Mouse (Mus musculus) left cerebral cortex, postnatal 10 days (tissue): ENCODE results near the gene Rnf40. TPM values are rescaled to one million over a fixed set of nuclear protein-coding genes. Genes with fewer than 3 reads are reported as not detected.

Experiments
- DNase-seq, 2 experiments: peaks; one replicate each; pipeline ENCODE4 v3.0.0; 2021 to 2022; ENCODE audit warnings: low spot score in 2 of 2, mixed read lengths in 1 of 2; ENCODE audit errors: extremely low spot score in 1 of 2
- intact Hi-C: fragments of 180-260 bp; cut with DNase I; formaldehyde crosslinking; loops from one replicate; pipeline ENCODE4 v1.15.1; 2025
- total RNA-seq, 2 experiments: library from RNA; stranded (reverse); gene quantifications; 2 replicates each; pipeline ENCODE4 v1.2.3; 2021

Rnf40 gene
- total RNA-seq: 10 to 100 TPM; 63.8 to 64.1 TPM

- DNase-seq: peak; percentile 96
- intact Hi-C loops: no loop called here
Observed at GRCm38 (mm10) chr7:127588011-127588871, at the start of gene Rnf40, which contains the start of gene Ccdc189. TSS of gene Rnf40 (plus strand) at chr7:127588767. TSS of gene Ccdc189 (minus strand) at chr7:127588595.

DNA sequence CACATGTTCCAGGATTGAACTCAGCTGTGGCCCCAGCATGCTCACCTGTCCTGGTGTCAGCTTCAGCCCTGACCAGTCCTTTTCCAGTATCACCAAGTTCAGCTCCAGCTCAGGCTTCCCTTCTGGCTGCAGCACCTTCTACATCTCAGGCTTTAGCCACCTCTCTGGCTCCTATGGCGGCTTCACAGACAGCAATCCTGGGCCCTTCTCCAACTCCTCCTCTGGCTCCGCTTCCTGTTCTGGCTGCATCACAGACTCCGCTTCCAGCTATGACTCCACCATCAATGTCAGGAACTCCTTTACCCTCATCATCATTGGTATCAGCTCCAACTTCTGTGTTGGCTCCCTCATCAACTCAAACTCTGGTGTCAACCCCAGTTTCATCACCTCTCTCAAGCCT is 46.9 kb upstream of the Rnf40 start:
- intact Hi-C loops: no loop called here
- no peak for DNase-seq

GRCm38 (mm10) chr7:127549116-127549835 is 39.3 kb upstream of the Rnf40 start:
- intact Hi-C loops: no loop called here
- DNase-seq: no peak

DNA sequence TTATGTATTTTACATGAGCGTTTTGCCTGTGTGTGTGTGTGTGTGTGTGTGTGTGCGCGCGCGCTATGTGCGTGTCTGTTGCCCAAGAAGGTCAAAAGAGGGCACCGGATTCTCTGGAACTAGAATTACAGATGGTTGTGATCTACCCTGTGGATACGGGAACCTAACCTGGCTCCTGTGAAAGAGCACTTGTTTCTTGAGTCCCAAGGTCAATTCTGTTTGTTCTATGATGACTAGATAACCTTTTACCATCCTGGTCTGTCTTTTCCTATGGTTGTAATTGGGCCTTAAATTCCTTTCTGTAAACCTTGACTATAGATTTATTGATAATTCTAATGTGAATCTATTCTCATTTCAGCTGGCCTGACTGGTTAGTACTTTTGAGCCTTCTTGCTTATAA is 37.0 kb upstream of the Rnf40 start:
- no peak for DNase-seq
- intact Hi-C loops: no loop called here

- intact Hi-C loops: no loop called here
- no peak for DNase-seq
Observed at GRCm38 (mm10) chr7:127560580-127560979, 28.0 kb upstream of the Rnf40 start.

GRCm38 (mm10) chr7:127561340-127561858 is 27.2 kb upstream of the Rnf40 start, which contains the start of gene Tmem265:
TSS of gene Tmem265 (plus strand) at chr7:127561390.
- intact Hi-C loops: no loop called here
- DNase-seq: no peak

- DNase-seq: peak in 1 of 2 experiments; percentile 68
- intact Hi-C loops: no loop called here
Observed at GRCm38 (mm10) chr7:127564381-127565150, 24.0 kb upstream of the Rnf40 start.

DNA sequence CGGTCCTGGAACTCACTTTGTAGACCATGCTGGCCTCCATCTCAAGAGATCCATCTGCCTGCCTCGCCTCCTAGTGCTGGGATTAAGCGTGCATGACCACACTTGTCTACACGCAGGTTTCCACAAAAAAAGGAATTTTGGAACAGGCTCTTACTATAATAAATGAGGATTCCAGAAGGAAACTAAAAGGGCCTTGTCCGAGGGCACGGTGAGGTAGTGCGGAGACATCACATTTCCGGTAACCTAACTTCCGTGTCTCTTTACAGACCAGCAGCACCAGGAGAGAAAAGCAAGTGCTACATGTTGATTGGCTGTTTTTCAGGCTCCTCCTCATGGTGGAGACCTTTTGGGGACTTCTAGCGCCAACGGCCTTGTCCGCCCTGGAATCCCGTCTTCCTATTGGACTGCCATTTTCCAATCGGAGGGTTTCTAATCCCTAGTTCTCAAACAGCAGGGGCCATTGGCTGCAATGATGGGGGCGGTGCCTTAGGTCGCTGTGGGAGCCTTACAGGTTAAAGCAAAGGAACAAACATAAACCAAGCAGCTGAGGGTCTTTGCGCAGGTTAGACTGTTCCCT is 15.6 kb upstream of the Rnf40 start, which contains the start of gene Phkg2:
TSS of gene Phkg2 (plus strand) at position 446 of the 577 bp plus-strand sequence.
- DNase-seq: peak; percentile 92 to 95
- intact Hi-C loops: no loop called here

DNA sequence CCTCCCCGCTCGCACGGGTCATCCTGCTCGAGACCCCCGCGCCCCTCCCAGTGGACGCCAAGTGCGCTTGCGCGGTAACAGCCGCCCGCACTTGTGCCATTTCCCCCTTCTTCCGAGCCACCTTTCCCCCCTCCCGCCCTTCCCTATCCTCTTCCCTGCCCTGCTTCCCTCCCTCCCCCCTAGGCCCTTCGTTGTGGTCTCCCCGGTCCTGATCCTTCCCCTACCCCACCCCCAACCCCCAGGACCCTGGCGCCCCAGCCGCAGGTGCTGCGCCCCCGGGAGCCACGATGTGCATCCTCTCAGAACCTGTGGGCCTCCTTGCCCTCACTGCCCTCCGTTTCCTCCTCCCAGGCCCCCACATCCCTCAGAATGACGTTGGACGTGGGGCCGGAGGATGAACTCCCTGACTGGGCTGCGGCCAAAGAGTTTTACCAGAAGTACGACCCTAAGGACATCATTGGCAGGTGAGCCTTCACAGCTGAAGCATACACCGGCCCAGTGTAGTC is 15.0 kb upstream of the Rnf40 start:
- intact Hi-C loops: no loop called here
- DNase-seq: no peak

DNA sequence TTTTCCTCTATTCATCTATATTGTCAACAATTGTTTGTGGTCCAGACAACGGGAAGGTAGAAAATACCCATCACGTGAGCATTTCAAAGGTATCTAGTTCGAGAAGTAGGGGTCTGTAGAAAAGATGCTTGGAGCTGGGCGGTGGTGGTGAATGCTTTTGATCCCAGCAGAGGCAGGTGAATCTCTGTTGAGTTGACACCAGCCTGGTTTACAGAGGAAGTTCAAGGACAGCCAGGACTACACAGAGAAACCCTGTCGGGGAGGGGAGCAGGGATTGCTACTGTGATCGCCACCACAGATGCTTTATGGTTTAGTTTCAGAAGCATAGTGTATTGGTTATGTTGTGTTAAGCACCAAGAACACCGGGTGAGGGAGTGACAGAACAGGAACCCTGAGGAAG is 14.5 kb upstream of the Rnf40 start:
- intact Hi-C loops: no loop called here
- DNase-seq: no peak

DNA sequence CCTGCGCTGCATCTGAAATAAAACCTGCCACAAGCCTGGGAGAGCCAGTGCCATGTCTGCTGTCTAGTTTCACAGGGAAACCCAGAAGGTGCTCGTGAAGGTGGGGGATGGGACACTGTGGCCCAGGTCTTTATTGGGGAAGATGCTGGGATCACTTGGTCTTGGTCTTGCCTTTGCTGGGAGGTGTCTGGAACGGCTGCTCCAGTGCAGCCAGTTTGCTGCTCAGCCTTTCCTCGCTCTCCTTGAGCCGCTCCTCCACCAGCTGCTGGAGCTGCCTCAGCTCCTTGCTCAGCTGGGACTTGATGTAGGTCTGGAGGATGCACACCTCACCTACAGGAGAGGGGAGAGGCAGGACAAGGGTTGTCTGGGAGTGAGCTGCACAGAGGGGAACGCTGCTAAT is 5.3 kb upstream of the Rnf40 start:
- DNase-seq: no peak
- intact Hi-C loops: loop anchor here (2.0 kb wide), 1 partner anchor 20 kb away; no protein-coding TSS in a partner anchor

- DNase-seq: peak in 1 of 2 experiments; percentile 16
- intact Hi-C loops: no loop called here
Observed at GRCm38 (mm10) chr7:127585031-127585430, 3.5 kb upstream of the Rnf40 start.

DNA sequence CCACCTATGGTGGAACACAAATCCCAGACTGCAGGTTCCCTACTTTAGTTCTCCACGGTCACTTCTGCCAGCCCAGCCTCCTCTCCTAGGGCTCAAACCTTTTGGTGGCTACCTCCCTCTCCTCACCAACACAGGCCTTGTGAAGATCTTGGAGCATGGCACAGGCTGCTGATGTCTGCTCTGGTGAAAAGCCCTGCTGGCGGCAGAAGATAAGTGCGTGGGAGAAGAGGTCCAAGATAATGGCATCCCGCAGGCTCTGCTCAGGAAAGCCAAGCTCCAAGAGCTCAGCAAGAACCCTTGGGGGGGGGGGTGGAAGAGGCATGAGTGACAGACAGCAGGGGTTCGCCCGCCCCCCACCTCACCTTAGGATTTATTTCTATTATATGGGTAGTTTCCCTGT is 2.4 kb upstream of the Rnf40 start:
- intact Hi-C loops: no loop called here

DNA sequence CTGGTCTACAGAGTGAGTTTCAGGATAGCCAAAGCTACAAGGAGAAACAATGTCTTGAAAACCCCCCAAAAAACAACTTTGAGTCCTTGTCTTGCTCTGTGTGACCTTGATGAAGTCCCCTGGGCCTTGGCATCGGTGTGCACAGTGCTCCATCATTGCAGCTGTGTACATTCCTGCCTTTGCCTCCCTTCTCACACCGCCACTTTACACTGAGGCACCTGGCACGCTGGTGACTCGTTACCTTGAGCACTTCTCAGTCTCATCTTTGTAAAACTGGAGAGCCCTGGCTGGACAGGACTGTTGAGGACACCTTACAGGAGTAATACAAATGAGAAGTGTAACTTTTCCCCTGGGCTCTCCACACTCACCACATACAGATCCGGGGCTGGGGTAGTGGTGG is 1.4 kb upstream of the Rnf40 start:
- DNase-seq: peak in 1 of 2 experiments; percentile 11
- intact Hi-C loops: no loop called here

More for the DNA sequence above, 2.4 kb upstream of the Rnf40 start:
- peak in 1 of 2 experiments; percentile 13 for DNase-seq

- DNase-seq: no peak
- intact Hi-C loops: no loop called here
Observed at GRCm38 (mm10) chr7:127588901-127589300, 334 bp downstream of the Rnf40 start.

GRCm38 (mm10) chr7:127589637-127590036 is 1.1 kb downstream of the Rnf40 start:
- DNase-seq: no peak
- intact Hi-C loops: no loop called here

DNA sequence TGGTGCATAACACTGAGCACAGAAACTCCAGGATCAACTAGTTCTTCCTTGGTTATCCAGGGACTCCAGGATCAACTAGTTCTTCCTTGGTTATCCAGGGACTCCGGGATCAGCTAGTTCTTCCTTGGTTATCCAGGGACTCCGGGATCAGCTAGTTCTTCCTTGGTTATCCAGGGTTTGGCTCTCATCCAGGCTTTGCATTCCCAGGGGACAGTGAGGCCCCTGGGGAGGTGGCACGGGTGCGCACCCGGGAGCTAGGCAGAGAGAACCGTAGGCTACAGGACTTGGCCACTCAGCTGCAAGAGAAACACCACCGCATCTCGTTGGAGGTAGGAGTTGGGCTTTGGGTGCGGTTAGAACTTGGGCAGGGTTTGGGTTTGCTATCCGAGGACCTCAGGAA is 2.5 kb downstream of the Rnf40 start:
- no peak for DNase-seq
- intact Hi-C loops: no loop called here

- intact Hi-C loops: no loop called here
- no peak for DNase-seq
Observed at GRCm38 (mm10) chr7:127592575-127592974, 4.0 kb downstream of the Rnf40 start.
